7 mouse cellular contexts compared by ENCODE assay signal in genomic region chr3:21935571-21936261, GRCm38 (mm10).
DNase-seq lines count a peak whose midpoint lies in the region; ATAC-seq and TF ChIP-seq lines count a peak whose summit lies in the region.

No protein-coding gene starts in this region.

- no peak for TF ChIP-seq CTCF in heart, adult 2 months (IDR thresholded peaks at IDR 0.05)

- H3K4me3 ChIP-seq in embryonic facial prominence, embryonic 11.5 days (ENCODE audit: low read depth, low read length), result no peak overlapping the region
- peak overlapping the region; percentile 52 for H3K4me3 ChIP-seq in heart, adult 2 months
- peak overlapping the region; percentile 39 for H3K4me3 ChIP-seq in limb, embryonic 13.5 days
- peak overlapping the region; percentile 32 for H3K4me3 ChIP-seq in midbrain, embryonic 16.5 days (ENCODE audit: low read depth, low read length)

- WGBS in embryonic facial prominence, embryonic 11.5 days, result under 1% methylated on average over 24 of the region's 24 CpGs
- WGBS in heart, adult 2 months, result under 1% methylated on average over 24 of the region's 24 CpGs
- under 1% methylated on average over 24 of the region's 24 CpGs for WGBS in limb, embryonic 13.5 days
- WGBS in midbrain, embryonic 16.5 days, result under 1% methylated on average over 22 of the region's 24 CpGs

- no peaks in the 10 kb centered on the region for H3K79me2 ChIP-seq in heart, adult 2 months (replicated peaks; ENCODE audit: control insufficient read depth, insufficient read depth, low read length)

- H3K9ac ChIP-seq in embryonic facial prominence, embryonic 11.5 days (replicated peaks; ENCODE audit: low read length), result no peak overlapping the region
- peak overlapping the region; percentile 56 for H3K9ac ChIP-seq in heart, adult 2 months (ENCODE audit: low read depth, low read length)
- H3K9ac ChIP-seq in limb, embryonic 13.5 days, result no peak overlapping the region
- peak overlapping the region; percentile 58 for H3K9ac ChIP-seq in midbrain, embryonic 16.5 days (ENCODE audit: low read depth, low read length)

- peak overlapping the region; percentile 33 for H3K4me2 ChIP-seq in embryonic facial prominence, embryonic 11.5 days (ENCODE audit: low read depth, low read length)
- H3K4me2 ChIP-seq in limb, embryonic 13.5 days (replicated peaks), result peak overlapping the region; percentile 63
- H3K4me2 ChIP-seq in midbrain, embryonic 16.5 days (ENCODE audit: low read length), result peak overlapping the region; percentile 56

- peak overlapping the region; percentile 65 for H3K27ac ChIP-seq in embryonic facial prominence, embryonic 11.5 days (replicated peaks; ENCODE audit: low read depth, low read length)
- H3K27ac ChIP-seq in heart, adult 2 months, result peak overlapping the region; percentile 82
- H3K27ac ChIP-seq in limb, embryonic 13.5 days, result peak overlapping the region; percentile 84
- peak overlapping the region; percentile 87 for H3K27ac ChIP-seq in midbrain, embryonic 16.5 days (ENCODE audit: low read length)

- DNase-seq in adrenal gland, postnatal 14 days, result peak; percentile 97
- DNase-seq in embryonic facial prominence, embryonic 11.5 days (ENCODE audit: low spot score), result peak; percentile 98
- DNase-seq in heart, adult 2 months, result peak; percentile 92 to 96
- peak; percentile 94 to 96 for DNase-seq in kidney, adult 8-10 months
- peak; percentile 71 to 90 for DNase-seq in spleen, postnatal 10 days (ENCODE audit: low spot score in 2 of 2)

- no peaks in the 10 kb centered on the region for H3K36me3 ChIP-seq in embryonic facial prominence, embryonic 11.5 days (replicated peaks; ENCODE audit: control insufficient read depth, insufficient read depth, low read depth, low read length)
- H3K36me3 ChIP-seq in heart, adult 2 months (ENCODE audit: control insufficient read depth, insufficient read depth, low read length), result peaks cover 4% of the 10 kb centered on the region; the same call in 1 of the 2 replicates
- no peaks in the 10 kb centered on the region for H3K36me3 ChIP-seq in limb, embryonic 13.5 days
- no peaks in the 10 kb centered on the region for H3K36me3 ChIP-seq in midbrain, embryonic 16.5 days (ENCODE audit: control insufficient read depth, insufficient read depth, low read length)

- intact Hi-C loops in heart, adult 2 months (cut with DNase I), result loop anchor here (1.0 to 10.0 kb wide), 10 partner anchors 17 to 1280 kb away; partner anchors contain the start of gene Tbl1xr1

- H3K27me3 ChIP-seq in embryonic facial prominence, embryonic 11.5 days (ENCODE audit: control insufficient read depth, insufficient read depth, low read length), result no peaks in the 10 kb centered on the region
- H3K27me3 ChIP-seq in heart, adult 2 months (ENCODE audit: control insufficient read depth, insufficient read depth, low read length), result no peaks in the 10 kb centered on the region
- H3K27me3 ChIP-seq in limb, embryonic 13.5 days, result no peaks in the 10 kb centered on the region
- H3K27me3 ChIP-seq in midbrain, embryonic 16.5 days (ENCODE audit: control insufficient read depth, insufficient read depth, low read depth, low read length), result no peaks in the 10 kb centered on the region

- H3K4me1 ChIP-seq in embryonic facial prominence, embryonic 11.5 days (ENCODE audit: control insufficient read depth, insufficient read depth, low read length), result peaks cover 5% of the 10 kb centered on the region
- H3K4me1 ChIP-seq in heart, adult 2 months (ENCODE audit: control insufficient read depth, insufficient read depth, low read length), result peaks cover 9% of the 10 kb centered on the region
- H3K4me1 ChIP-seq in limb, embryonic 13.5 days, result peaks cover 37% of the 10 kb centered on the region
- peaks cover 30% of the 10 kb centered on the region for H3K4me1 ChIP-seq in midbrain, embryonic 16.5 days (ENCODE audit: control insufficient read depth, insufficient read depth, low read length)

- no peaks in the 10 kb centered on the region for H3K9me3 ChIP-seq in embryonic facial prominence, embryonic 11.5 days (replicated peaks; ENCODE audit: control insufficient read depth, low read length)
- no peaks in the 10 kb centered on the region for H3K9me3 ChIP-seq in limb, embryonic 13.5 days
- H3K9me3 ChIP-seq in midbrain, embryonic 16.5 days (replicated peaks; ENCODE audit: control insufficient read depth, low read length, poor library complexity, severe bottlenecking), result no peaks in the 10 kb centered on the region

- TF ChIP-seq POLR2A in heart, adult 2 months (IDR thresholded peaks at IDR 0.05; ENCODE audit: insufficient read depth, low read depth, low read length), result peak; percentile 41; the same call in 1 of the 2 replicates

- TF ChIP-seq EP300 in heart, adult 2 months (IDR thresholded peaks at IDR 0.05; ENCODE audit: insufficient read depth, low read depth, low read length), result peak; percentile 99

- peak; percentile 95 for ATAC-seq in embryonic facial prominence, embryonic 11.5 days (replicated peaks; ENCODE audit: insufficient number of reproducible peaks, low FRiP score, low TSS enrichment, low read depth)
- peak; percentile 94 for ATAC-seq in limb, embryonic 13.5 days (ENCODE audit: low FRiP score, low read depth)
- peak; percentile 97 for ATAC-seq in midbrain, embryonic 16.5 days

Comparison
In these comparisons a context has a peak if more than half of its experiments do, and no peak if none do; other contexts are left out.
1. H3K9ac ChIP-seq: peak in heart, adult 2 months (single experiment) and midbrain, embryonic 16.5 days (single experiment); none in embryonic facial prominence, embryonic 11.5 days (single experiment) and limb, embryonic 13.5 days (single experiment).
2. Peak in every context shown above with its lines, with median percentiles within 50 percentile points of each other: DNase-seq, ATAC-seq, H3K27ac ChIP-seq and H3K4me2 ChIP-seq.